Mouse (Mus musculus) kidney, postnatal 4 days (tissue): Measurements from ENCODE around the gene Mad1l1.

Experiments used
- DNase-seq, 2 experiments: peaks; one replicate each; pipeline ENCODE4 v3.0.0; 2021; ENCODE audit warnings: mixed read lengths in 2 of 2

The Mad1l1 gene

DNA sequence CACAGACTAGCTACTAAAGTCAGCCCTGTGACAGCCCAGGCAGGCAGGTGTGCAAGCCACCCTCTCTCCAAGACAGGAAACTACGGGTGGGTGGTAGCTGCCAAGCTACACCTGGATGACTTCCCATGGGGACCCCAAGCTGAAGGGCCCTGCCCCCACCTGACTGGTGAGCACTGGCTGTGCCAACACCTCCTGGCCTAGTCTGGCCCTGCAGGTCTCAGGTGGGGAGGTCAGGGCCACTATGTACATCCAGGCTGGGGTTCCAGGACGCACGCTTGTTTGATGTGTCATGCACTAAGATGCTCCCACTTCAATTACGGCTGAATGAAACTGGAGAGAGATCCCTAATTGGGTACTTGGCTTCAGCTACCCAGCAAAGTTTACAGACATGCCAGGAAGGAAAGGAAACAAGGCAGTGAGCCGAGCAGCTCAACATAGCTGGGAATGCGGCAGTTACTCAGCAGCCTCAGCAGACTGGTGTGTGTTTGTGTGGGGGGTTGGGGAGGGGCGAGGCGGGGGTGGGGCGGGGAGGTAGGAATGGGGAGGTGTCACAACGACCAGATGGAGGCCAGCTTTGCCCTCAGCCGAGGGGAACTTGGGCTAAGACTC, 239.0 kb downstream of the Mad1l1 start:
- no peak for DNase-seq

DNA sequence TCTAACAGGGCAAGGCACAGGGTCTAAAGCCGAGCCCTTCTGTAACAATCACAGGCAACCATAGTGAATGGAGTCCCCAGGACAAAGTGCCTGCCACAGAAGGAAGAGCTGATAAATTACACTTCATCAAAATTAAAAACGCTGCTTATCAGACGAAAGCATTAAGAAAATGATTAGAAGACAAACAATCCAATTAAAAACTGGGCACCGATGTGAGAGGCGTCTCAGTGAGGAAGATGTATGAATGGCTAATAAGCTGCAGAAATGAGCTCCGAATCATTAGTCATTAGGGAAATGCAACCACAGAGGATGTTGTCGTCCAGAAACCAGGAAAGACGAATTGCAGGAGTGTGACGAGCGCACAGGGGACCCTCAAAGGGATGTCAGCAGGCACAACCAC, 240.3 kb downstream of the Mad1l1 start:
- no peak for DNase-seq

DNA sequence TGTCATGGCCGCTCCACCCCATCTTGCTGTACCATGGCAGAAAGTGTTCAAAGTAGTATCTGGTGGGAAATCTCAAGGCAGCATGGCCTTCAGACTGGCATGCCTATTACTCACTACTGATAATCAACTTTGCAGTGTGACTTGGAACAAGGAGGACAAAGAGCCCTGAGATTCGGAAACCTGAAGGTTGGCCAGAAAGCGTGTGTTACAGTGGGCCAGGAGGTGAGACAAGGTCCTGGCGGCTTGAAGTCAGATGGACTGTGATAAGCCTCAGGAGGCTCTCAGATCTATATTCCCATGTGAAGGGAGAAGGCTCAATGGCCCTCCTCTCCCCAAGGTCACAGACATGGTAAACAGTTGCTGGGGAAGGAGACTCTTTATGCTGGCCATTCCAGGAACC, 241.8 kb downstream of the Mad1l1 start:
- no peak for DNase-seq

- no peak for DNase-seq
Measured at GRCm38 (mm10) chr5:140078406-140078805, 242.9 kb downstream of the Mad1l1 start.

DNA sequence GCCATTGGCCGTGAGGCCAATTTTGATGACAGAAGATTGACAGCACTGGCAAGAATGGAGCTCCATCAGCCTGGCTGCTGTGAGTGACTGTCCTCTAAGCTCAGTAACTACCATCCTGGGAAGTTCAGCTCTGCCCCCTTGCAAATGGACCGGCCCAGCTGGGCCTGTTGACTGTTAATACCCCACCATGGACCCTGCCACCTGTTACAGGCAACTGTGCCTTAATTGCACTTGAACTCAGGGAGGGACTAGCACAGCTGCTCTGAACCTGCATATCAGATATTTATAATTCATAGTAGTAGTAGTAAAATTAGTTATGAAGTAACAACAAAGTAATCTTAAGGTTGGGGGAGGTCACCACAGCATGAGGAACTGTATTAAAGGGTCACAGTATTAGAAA, 244.9 kb downstream of the Mad1l1 start:
- no peak for DNase-seq

DNA sequence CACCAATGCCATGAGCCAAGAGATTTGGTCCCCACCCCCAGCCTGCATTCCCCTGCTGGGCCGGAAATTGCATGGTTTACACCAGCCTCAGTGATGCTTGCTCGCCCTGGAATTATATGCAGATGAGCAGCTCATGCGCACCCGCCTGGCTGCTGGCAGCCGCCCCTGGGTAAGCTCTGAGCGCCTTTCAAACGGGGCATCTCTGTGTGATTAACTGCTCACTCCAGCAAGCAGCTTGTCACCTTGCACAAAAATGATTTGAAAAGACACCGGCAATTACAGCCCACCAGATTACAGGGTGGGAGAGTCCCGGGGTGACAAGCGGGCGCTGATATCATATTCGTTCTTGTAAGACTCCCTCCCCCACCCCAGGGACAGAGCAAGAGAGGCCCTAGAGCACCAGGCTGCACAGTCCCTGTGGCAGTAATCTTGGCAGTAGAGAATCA, 247.7 kb downstream of the Mad1l1 start:
- no peak for DNase-seq

DNA sequence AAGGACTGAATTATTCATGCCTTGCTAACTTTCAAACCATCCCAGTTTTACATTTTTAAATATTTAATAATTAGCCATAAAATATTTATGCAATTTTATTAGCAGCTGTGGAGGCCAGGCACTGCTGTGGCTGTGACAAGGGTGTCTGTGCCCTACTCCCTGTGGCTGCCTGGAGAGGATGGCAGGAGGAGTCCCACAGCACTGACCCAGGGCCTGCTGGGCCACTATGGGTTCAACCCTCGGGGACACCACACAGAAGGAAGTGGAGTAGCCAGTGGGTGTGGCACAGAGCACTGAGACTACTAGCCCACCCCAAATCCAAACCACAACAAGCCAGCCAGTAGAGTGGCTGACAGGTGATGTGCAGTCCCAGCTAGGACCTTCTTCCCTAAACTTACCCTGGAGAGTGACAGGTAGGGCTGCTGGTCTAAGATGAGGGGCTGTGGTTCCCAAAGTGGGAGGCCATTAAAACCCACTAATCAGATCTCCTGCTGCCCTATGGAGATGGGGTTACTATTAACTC, 248.1 kb downstream of the Mad1l1 start:
- no peak for DNase-seq

DNA sequence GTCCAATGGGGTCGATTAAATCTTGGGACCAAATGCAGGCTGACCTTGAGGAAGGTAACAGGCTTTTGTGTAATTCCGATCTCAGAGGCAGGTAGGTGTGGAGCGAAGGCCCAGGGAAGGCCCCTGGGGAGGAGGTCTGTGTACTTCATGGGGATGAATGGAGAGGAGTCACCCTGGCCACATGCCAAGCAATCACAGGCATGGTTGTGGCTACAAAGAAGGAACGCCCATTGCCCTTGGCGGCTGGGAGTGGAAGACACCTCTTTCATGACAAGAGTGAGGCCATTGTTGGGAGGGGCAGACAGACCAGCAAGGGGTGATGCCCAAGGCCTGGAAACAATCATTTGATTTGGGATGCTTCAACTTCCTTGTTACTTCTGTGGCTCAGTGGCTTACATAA, 252.8 kb downstream of the Mad1l1 start:
- peak; percentile 35 to 55 for DNase-seq

GRCm38 (mm10) chr5:140068051-140068450, 253.3 kb downstream of the Mad1l1 start:
- DNase-seq = no peak

GRCm38 (mm10) chr5:140066769-140067168, 254.6 kb downstream of the Mad1l1 start:
- DNase-seq = no peak

- DNase-seq = no peak
Measured at GRCm38 (mm10) chr5:140066281-140066680, 255.1 kb downstream of the Mad1l1 start.

- DNase-seq = no peak
Measured at GRCm38 (mm10) chr5:140065281-140065945, 255.9 kb downstream of the Mad1l1 start.

DNA sequence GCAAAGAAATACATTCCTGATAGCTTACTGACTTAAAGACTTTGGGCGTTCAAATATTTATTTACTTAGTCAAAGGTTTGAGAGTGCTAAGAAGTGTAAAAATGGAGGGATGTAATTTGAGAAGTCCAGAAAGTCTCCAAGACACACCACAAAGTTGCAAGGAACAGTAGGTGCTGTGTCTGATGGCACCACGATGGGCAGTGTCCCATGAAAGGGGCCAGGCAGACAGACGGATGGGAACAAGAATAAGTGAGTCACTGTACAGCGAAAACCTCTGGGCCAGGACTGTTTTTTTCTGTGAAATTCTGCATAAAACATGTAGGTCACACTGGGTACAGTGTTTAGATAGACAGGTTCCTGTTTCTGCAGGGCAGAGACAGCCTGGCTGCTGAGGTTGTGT, 256.8 kb downstream of the Mad1l1 start:
- DNase-seq = no peak

DNA sequence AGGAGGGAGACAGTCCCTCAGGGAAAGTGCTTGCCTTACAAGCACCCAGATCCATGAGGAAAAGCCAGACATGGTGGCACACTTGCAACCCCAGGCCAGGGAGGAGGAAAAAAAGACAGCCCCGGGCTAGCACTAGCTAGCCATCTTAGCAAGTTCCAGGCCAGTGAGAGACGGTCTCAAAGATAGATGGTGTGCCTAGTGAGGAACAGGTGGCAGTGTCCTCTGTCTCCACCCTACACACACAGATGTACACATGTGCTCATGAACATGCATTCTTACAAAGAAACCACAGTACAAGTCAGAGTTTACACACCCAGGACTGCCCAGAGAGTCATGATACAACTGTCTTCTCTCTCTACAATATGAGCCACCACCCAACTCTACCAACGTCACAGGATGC, 258.5 kb downstream of the Mad1l1 start:
- DNase-seq = no peak

- DNase-seq = no peak
Measured at GRCm38 (mm10) chr5:140062316-140062715, 259.0 kb downstream of the Mad1l1 start.

GRCm38 (mm10) chr5:140061296-140061879, 260.0 kb downstream of the Mad1l1 start:
- peak; percentile 50 to 66 for DNase-seq

DNA sequence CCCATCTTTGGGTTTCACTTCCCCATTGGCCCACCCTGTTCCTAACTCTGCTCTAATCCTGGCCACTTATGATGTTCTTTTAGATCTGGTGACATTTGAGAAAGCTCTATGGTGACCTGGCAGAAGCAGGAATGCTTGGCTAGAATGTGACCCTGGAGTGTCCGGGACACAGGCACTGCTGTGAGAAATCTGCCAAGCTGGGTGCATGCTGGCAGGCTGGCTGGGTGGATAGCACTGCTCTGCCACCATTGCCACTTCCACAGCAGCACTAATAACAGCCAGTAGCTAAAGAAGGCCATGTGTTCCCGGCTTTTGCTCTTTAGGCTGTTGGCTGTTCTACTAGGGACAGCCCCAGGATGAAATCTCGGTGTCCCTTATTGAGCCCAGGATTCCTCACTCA, 265.1 kb downstream of the Mad1l1 start:
- DNase-seq = no peak

DNA sequence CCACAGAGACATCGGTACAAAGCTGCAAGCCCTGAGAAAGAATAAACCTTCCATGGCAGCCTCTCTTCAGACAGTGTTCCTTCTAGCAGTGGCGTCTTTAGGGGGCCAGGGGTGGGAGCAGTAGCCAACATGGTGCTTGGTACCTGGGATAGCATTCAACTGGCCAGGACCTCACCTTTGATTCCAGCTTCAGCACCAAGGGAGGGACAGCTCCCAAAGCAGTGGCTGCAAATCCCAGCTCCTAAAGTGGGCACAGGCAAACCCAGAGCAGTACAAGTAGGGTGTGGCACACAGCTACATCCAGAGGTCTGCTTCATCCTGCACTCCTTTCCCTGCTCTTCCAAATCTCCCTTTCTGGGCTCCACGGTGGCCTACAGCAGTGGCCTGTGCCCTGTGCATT, 265.9 kb downstream of the Mad1l1 start:
- peak; percentile 72 to 75 for DNase-seq

DNA sequence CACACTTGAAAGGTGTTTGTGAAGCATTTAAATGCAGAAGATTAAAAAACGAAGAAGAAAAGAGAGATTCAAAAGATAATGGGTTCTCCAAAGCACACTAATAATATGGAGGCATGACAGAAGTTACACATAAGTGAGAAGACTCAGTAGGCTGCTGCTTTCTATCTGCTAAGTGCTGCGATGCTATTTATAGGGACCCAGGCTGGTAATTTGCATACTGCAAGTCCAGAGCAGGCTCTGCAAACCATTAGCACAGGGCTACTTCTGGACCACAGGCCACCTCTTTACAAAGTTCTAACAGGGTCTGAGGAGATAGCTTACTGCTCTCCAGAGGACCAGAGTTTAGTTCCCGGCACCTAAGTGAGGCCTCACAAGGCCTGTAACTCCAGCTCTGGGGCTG, 267.7 kb downstream of the Mad1l1 start:
- no peak for DNase-seq

DNA sequence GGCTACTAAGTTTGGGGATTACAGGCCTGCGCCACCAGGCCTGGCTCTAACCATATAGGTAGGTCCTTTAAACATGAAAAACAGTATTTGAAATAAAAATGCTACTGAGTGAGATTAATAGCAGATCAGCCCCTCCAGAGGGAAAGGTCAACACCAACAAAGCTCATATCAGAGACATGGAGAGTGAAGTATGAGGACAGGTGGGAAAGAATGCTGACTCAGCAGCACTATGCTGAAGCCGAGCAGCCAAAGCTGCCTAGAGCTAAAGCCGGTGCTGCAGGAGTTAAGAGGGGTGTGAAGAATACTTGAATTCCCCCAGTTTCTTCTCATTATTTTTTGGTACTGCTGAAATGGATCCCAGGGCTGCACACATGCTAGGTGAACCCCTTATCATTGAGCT, 268.9 kb downstream of the Mad1l1 start:
- no peak for DNase-seq

- no peak for DNase-seq
Measured at GRCm38 (mm10) chr5:140045453-140045852, 275.9 kb downstream of the Mad1l1 start.

DNA sequence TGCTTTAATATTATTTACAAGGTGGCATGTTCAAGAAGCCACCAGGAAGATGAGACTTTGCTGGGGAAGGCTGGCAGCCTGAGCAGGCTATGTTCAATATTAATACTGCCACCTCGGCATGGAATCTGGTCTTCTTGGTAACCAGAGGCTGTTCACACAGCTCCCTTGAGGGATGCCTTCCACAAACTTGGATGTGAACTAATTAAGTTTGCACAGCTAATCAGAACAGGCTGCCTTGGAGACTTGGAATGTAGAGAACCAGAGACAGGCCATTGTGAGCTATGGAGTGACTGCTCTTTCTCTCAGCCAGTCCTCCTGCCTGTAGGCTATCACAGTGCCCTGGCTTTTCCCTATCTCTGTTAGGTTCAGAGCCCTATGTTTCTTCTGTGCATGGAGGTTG, 278.4 kb downstream of the Mad1l1 start:
- DNase-seq = no peak

GRCm38 (mm10) chr5:140042002-140042611, 279.2 kb downstream of the Mad1l1 start:
- DNase-seq = peak; percentile 33 to 35

GRCm38 (mm10) chr5:140041055-140041454, 280.3 kb downstream of the Mad1l1 start:
- no peak for DNase-seq
